Mouse (Mus musculus) left cerebral cortex, postnatal 36 days (tissue): ENCODE measurements around the gene Myo7a. TPM values are rescaled to one million over a fixed set of nuclear protein-coding genes. Genes with fewer than 3 reads are reported as not detected.

Experiments used
- total RNA-seq, 2 experiments: library from RNA; stranded (reverse); gene quantifications; 2 replicates each; pipeline ENCODE4 v1.2.3; 2021

Myo7a gene
- total RNA-seq, 2 experiments from 2014 or later, result 11.4 to 11.5 TPM

Other genes with a start within 250 kb of the Myo7a start
- not detected for gene Gdpd4, start 199.6 kb downstream of the Myo7a start, total RNA-seq
- gene Omp, start 26.0 kb upstream of the Myo7a start, total RNA-seq, result under 1 TPM; 0.57 to 0.79 TPM
- gene Capn5, start 58.8 kb upstream of the Myo7a start, total RNA-seq, result 10 to 100 TPM; 35.9 to 37.6 TPM
- gene B3gnt6, start 80.0 kb upstream of the Myo7a start, total RNA-seq, result under 1 TPM; 0.35 to 0.50 TPM
- gene Acer3, start 201.7 kb upstream of the Myo7a start, total RNA-seq, result 10 to 100 TPM; 21.3 to 21.8 TPM
- 1 to 10 TPM; 3.1 to 3.4 TPM for gene Tsku, start 241.8 kb upstream of the Myo7a start, total RNA-seq